ENCODE assay signal across 8 mouse cellular contexts in the genomic region with DNA sequence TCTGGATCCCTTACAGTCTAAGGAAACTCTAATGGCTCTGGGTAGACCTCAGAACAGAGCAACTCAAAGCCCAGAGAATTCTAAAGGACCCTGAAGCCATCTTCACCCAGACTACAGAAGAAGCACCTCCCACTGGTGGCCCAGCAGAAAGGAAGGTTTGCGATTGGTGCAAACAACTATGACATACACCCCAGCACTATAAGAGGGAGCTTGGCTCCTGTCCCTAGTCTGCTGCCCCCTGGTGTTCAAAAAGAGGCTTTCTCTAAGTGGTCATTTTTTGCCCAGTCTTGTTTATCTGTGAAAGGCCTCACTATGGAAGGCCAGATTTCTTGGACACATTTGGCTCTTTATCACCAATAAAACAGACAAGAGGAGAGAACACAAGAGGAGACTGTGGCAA.
A peak's percentile ranks its signal among the peaks of the same experiment; 100 is the strongest.
DNase-seq lines count a peak whose midpoint lies in the region; ATAC-seq and TF ChIP-seq lines count a peak whose summit lies in the region.

No protein-coding gene starts in this region.

- TF ChIP-seq POLR2A in heart, adult 2 months (IDR thresholded peaks at IDR 0.05; ENCODE audit: insufficient read depth, low read depth, low read length): no peak

- no peaks in the 10 kb centered on the region for H3K4me1 ChIP-seq in heart, adult 2 months (ENCODE audit: control insufficient read depth, insufficient read depth, low read length)
- H3K4me1 ChIP-seq in hindbrain, embryonic 15.5 days (replicated peaks): no peaks in the 10 kb centered on the region; the same call in 1 of the 2 replicates

- TF ChIP-seq CTCF in heart, adult 2 months (IDR thresholded peaks at IDR 0.05): peak; percentile 84

- ATAC-seq in hindbrain, embryonic 15.5 days (ENCODE audit: low FRiP score, low read depth): peak; percentile 67
- peak; percentile 91 for ATAC-seq in megakaryocyte, adult 5-6 weeks (ENCODE audit: poor library complexity, severe bottlenecking)

- H3K9ac ChIP-seq in heart, adult 2 months (ENCODE audit: low read depth, low read length): no peak overlapping the region
- H3K9ac ChIP-seq in hindbrain, embryonic 15.5 days: no peak overlapping the region

- TF ChIP-seq EP300 in heart, adult 2 months (IDR thresholded peaks at IDR 0.05; ENCODE audit: insufficient read depth, low read depth, low read length): 0 out of 2 replicates have a peak, but pooled peaks have one; percentile 6

- 24% methylated on average over 1 of the region's 1 CpGs for WGBS in heart, adult 2 months
- 19% methylated on average over 1 of the region's 1 CpGs for WGBS in hindbrain, embryonic 15.5 days

- peak; percentile 26 to 46 for DNase-seq in heart, adult 2 months
- DNase-seq in heart, postnatal 25 days (ENCODE audit: low spot score): no peak
- peak; percentile 89 for DNase-seq in brain, adult 2 months (ENCODE audit: low read depth, low spot score)
- DNase-seq in fibroblast of lung, adult 2 months (ENCODE audit: low read depth): peak; percentile 54
- peak; percentile 17 for DNase-seq in left cerebral cortex, adult 11 months (ENCODE audit: low spot score)
- DNase-seq in skeletal muscle tissue, adult 2 months (ENCODE audit: low read depth, low spot score): peak; percentile 66

- no peak overlapping the region for H3K4me2 ChIP-seq in hindbrain, embryonic 15.5 days

- H3K27me3 ChIP-seq in heart, adult 2 months (ENCODE audit: control insufficient read depth, insufficient read depth, low read length): no peaks in the 10 kb centered on the region
- no peaks in the 10 kb centered on the region for H3K27me3 ChIP-seq in hindbrain, embryonic 15.5 days

- H3K79me2 ChIP-seq in heart, adult 2 months (replicated peaks; ENCODE audit: control insufficient read depth, insufficient read depth, low read length): no peaks in the 10 kb centered on the region

- peaks cover 7% of the 10 kb centered on the region for H3K36me3 ChIP-seq in heart, adult 2 months (ENCODE audit: control insufficient read depth, insufficient read depth, low read length)
- no peaks in the 10 kb centered on the region for H3K36me3 ChIP-seq in hindbrain, embryonic 15.5 days

- no peak overlapping the region for H3K27ac ChIP-seq in heart, adult 2 months
- no peak overlapping the region for H3K27ac ChIP-seq in hindbrain, embryonic 15.5 days (replicated peaks)

- intact Hi-C loops in heart, adult 2 months (cut with DNase I): loop anchor here (1.0 kb wide), 1 partner anchor 800 kb away; no protein-coding TSS in a partner anchor
- intact Hi-C loops in heart, postnatal 25 days (cut with DNase I): loop anchor here (10.0 kb wide), 1 partner anchor 800 kb away; no protein-coding TSS in a partner anchor

- H3K9me3 ChIP-seq in hindbrain, embryonic 15.5 days: no peaks in the 10 kb centered on the region

- no peak overlapping the region for H3K4me3 ChIP-seq in heart, adult 2 months
- H3K4me3 ChIP-seq in hindbrain, embryonic 15.5 days: no peak overlapping the region
